Mouse (Mus musculus): ENCODE measurements at regions not wholly inside any gene's neighbourhood (a gene's known extent, or its start where the extent isn't known, plus 50 kb on each side); places are given as distances from the start of the nearest gene placed in this dataset.
A peak's percentile ranks its signal among the peaks of the same experiment; 100 is the strongest.

DNA sequence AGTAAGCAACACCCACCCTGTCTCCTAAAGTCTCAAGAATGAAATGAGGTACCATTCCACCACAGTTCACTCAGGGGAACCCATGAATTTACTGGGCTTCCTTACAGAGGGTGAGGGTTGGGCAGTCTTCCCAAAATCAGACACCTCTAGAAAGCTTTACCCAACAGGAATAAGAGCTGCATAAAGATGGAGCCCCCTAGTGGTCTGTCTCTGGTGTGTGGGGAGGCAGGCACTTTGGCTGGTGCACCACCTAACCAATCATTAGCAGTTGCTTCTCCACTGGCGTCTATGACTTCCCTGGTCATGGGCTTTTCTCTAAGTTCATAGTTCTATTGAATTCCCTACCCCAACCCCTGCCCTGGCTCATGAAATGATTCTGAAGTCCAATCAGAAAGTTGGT lies 351.1 kb downstream of the Adam3 start:
- H3K4me3 ChIP-seq (ENCODE audit: low read depth, low read length) = no peak overlapping the region
- no peak for ATAC-seq
- no peak for DNase-seq (ENCODE audit: low spot score)
- H3K27ac ChIP-seq (ENCODE audit: low read length) = no peak overlapping the region
- H3K9me3 ChIP-seq (ENCODE audit: low read length) = no peaks in the 10 kb centered on the region
- no peaks in the 10 kb centered on the region for H3K36me3 ChIP-seq (ENCODE audit: insufficient read depth, low read length)
- no peak overlapping the region for H3K9ac ChIP-seq (replicated peaks; ENCODE audit: low read depth)
- no peak overlapping the region for H3K4me2 ChIP-seq (replicated peaks; ENCODE audit: low read depth, low read length)
- TF ChIP-seq CTCF (IDR thresholded peaks at IDR 0.05) (peak; percentile 51), EP300 (IDR thresholded peaks at IDR 0.05) (no peak)
- no peaks in the 10 kb centered on the region for H3K4me1 ChIP-seq (ENCODE audit: insufficient read depth, low read depth, low read length)
- 65% methylated on average over 1 of the region's 1 CpGs for WGBS
- H3K27me3 ChIP-seq (replicated peaks; ENCODE audit: insufficient read depth, low read length) = no peaks in the 10 kb centered on the region

DNA sequence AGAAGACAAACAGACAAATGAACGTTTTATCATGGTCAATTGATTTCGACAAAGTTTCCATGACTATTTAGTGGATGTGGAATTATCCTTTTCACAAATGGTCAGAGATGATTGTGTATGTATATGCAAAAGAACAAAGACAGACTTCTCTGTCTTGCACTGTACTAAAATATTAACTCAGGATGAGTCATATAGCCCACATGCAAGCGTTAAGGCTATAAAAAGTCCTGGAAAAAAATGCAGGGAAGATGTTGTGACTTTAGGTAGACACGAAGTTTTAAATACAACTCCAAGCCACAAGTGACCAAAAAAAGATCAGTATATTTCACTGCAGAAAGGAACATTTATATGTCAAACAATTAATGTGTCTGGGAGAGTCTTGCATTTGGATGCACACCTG lies 353.6 kb downstream of the Adam3 start:
- no peak overlapping the region for H3K27ac ChIP-seq (ENCODE audit: low read length)
- 77% methylated on average over 4 of the region's 4 CpGs for WGBS

DNA sequence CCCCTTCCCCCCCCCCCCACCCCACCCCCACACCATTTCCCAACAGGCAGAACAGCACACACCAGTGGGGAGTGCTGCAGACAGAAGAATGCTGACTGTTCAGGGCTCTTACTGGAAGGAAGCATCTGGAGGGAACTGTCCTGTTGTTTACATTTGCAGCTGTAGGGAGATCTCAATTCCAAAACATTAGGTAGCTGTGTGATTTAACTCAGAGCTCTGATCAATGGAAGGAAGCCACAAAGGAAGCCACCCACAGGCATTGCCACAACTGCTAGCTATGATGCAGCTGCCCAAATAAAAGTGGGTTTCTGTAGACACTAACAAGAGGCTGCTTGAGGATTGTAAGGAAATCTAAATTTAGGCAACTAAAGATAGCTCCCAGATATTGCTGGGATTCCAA lies 359.7 kb downstream of the Adam3 start:
- ATAC-seq = peak; percentile 72
- TF ChIP-seq CTCF (IDR thresholded peaks at IDR 0.05) = no peak
- peak; percentile 62; the same call in 1 of the 2 replicates for TF ChIP-seq EP300 (IDR thresholded peaks at IDR 0.05)
- H3K9ac ChIP-seq (replicated peaks; ENCODE audit: low read depth) = no peak overlapping the region
- no peak overlapping the region for H3K27ac ChIP-seq (ENCODE audit: low read length)
- H3K4me3 ChIP-seq (ENCODE audit: low read depth, low read length) = no peak overlapping the region
- no peak overlapping the region for H3K4me2 ChIP-seq (replicated peaks; ENCODE audit: low read depth, low read length)
- H3K27me3 ChIP-seq (replicated peaks; ENCODE audit: insufficient read depth, low read length) = no peaks in the 10 kb centered on the region
- no peaks in the 10 kb centered on the region for H3K36me3 ChIP-seq (ENCODE audit: insufficient read depth, low read length)
- no peaks in the 10 kb centered on the region for H3K9me3 ChIP-seq (ENCODE audit: low read length)
- DNase-seq (ENCODE audit: low spot score) = peak; percentile 61
- H3K4me1 ChIP-seq (ENCODE audit: insufficient read depth, low read depth, low read length) = no peaks in the 10 kb centered on the region

More for the DNA sequence above, 353.6 kb downstream of the Adam3 start:
- no peaks in the 10 kb centered on the region for H3K9me3 ChIP-seq (ENCODE audit: low read length)
- H3K9ac ChIP-seq (replicated peaks; ENCODE audit: low read depth) = no peak overlapping the region
- no peak for TF ChIP-seq EP300 (IDR thresholded peaks at IDR 0.05)
- TF ChIP-seq CTCF (IDR thresholded peaks at IDR 0.05) = no peak
- no peak overlapping the region for H3K4me3 ChIP-seq (ENCODE audit: low read depth, low read length)
- no peak overlapping the region for H3K4me2 ChIP-seq (replicated peaks; ENCODE audit: low read depth, low read length)
- ATAC-seq (no peak), DNase-seq (ENCODE audit: low spot score) (no peak)
- H3K4me1 ChIP-seq (ENCODE audit: insufficient read depth, low read depth, low read length) = no peaks in the 10 kb centered on the region
- no peaks in the 10 kb centered on the region for H3K27me3 ChIP-seq (replicated peaks; ENCODE audit: insufficient read depth, low read length)
- no peaks in the 10 kb centered on the region for H3K36me3 ChIP-seq (ENCODE audit: insufficient read depth, low read length)

DNA sequence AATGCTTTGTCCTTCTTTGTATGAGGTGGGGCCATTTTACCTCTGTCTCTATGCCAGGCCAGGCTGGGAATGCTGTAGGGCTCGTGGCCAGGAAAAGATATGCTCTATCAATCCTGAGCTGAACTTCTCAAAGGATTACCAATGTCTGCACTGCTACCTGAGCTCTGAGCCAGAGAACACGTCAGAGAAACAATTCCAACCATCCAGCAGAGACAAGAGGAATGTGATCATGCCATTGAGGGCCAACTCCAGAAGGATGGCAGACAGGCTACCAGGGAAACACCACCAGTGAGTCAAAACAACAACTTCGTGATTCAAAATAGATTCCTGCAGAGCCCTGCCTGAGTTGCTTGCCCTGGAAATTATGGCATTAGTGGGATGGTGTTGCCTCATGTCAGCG lies 361.0 kb downstream of the Adam3 start:
- Histone ChIP-seq H3K36me3 (ENCODE audit: insufficient read depth, low read length) (no peaks in the 10 kb centered on the region), H3K9ac (replicated peaks; ENCODE audit: low read depth) (no peak overlapping the region), H3K4me3 (ENCODE audit: low read depth, low read length) (no peak overlapping the region), H3K27me3 (replicated peaks; ENCODE audit: insufficient read depth, low read length) (no peaks in the 10 kb centered on the region), H3K4me2 (replicated peaks; ENCODE audit: low read depth, low read length) (no peak overlapping the region), H3K27ac (ENCODE audit: low read length) (no peak overlapping the region), H3K4me1 (ENCODE audit: insufficient read depth, low read depth, low read length) (no peaks in the 10 kb centered on the region), H3K9me3 (ENCODE audit: low read length) (no peaks in the 10 kb centered on the region)
- no peak for ATAC-seq
- TF ChIP-seq EP300 (IDR thresholded peaks at IDR 0.05) (no peak), CTCF (IDR thresholded peaks at IDR 0.05) (no peak)
- WGBS = 68% methylated on average over 4 of the region's 4 CpGs
- no peak for DNase-seq (ENCODE audit: low spot score)

DNA sequence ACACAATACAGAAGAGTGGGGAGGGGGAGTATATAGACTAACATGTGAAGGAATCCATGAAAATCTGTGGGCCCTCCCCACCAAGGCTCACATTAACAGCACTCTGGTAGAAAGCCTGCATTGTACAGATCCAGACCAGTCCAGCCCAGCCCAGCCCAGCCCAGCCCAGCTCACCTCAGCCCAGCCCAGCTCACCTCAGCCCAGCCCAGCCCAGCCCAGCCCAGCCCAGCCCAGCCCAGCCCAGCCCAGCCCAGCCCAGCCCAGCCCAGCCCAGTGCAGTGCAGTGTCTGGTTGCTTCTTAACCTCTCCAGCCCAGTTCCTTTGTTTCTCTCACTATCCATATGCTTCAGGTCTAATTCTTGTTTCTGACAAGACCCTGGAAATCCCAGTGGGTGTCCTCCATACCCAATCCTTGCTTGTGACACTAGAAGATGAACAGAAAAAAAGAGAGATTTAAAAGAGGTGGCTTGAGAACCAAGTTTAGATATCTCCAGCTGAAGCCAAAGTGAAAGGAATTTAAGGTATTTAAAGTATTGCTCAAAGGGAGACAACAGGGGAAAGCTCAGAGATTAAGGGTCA lies 366.5 kb downstream of the Adam3 start:
- H3K4me1 ChIP-seq (ENCODE audit: insufficient read depth, low read depth, low read length) = no peaks in the 10 kb centered on the region
- no peak overlapping the region for H3K4me2 ChIP-seq (replicated peaks; ENCODE audit: low read depth, low read length)
- ATAC-seq (no peak), DNase-seq (ENCODE audit: low spot score) (no peak)
- no peak overlapping the region for H3K4me3 ChIP-seq (ENCODE audit: low read depth, low read length)
- no peak overlapping the region for H3K27ac ChIP-seq (ENCODE audit: low read length)
- H3K9me3 ChIP-seq (ENCODE audit: low read length) = no peaks in the 10 kb centered on the region
- H3K27me3 ChIP-seq (replicated peaks; ENCODE audit: insufficient read depth, low read length) = no peaks in the 10 kb centered on the region
- no peak overlapping the region for H3K9ac ChIP-seq (replicated peaks; ENCODE audit: low read depth)
- TF ChIP-seq EP300 (IDR thresholded peaks at IDR 0.05) (no peak), CTCF (IDR thresholded peaks at IDR 0.05) (no peak)
- H3K36me3 ChIP-seq (ENCODE audit: insufficient read depth, low read length) = no peaks in the 10 kb centered on the region

DNA sequence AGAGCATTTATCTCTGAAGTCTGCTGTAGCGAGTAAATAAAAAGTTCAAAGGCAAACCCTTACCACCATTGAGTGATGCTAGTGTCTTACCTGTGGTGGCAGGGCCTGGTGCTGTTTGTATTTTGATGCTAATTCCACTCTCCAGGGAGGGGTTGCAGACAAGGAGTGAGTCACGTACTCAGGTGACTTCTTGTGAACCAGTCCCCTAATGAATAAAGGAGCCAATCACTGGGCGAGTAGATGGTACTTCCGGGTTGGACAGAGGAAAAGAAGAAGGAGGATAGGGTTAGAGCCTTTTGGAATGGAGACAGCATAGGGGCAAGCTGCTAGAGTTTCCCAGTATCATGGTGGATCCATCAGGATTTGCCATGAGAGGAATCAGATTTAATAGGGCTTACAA lies 370.5 kb downstream of the Adam3 start:
- 93% methylated on average over 4 of the region's 4 CpGs for WGBS
- H3K4me1 ChIP-seq (ENCODE audit: insufficient read depth, low read depth, low read length) = no peaks in the 10 kb centered on the region; the same call in 1 of the 2 replicates
- no peak overlapping the region for H3K9ac ChIP-seq (replicated peaks; ENCODE audit: low read depth)
- ATAC-seq = no peak
- TF ChIP-seq CTCF (IDR thresholded peaks at IDR 0.05) (no peak), EP300 (IDR thresholded peaks at IDR 0.05) (no peak)
- no peaks in the 10 kb centered on the region for H3K9me3 ChIP-seq (ENCODE audit: low read length)
- no peak overlapping the region for H3K4me3 ChIP-seq (ENCODE audit: low read depth, low read length)
- H3K27me3 ChIP-seq (replicated peaks; ENCODE audit: insufficient read depth, low read length) = no peaks in the 10 kb centered on the region
- no peaks in the 10 kb centered on the region for H3K36me3 ChIP-seq (ENCODE audit: insufficient read depth, low read length)
- DNase-seq (ENCODE audit: low spot score) = no peak
- H3K27ac ChIP-seq (ENCODE audit: low read length) = no peak overlapping the region
- no peak overlapping the region for H3K4me2 ChIP-seq (replicated peaks; ENCODE audit: low read depth, low read length)

DNA sequence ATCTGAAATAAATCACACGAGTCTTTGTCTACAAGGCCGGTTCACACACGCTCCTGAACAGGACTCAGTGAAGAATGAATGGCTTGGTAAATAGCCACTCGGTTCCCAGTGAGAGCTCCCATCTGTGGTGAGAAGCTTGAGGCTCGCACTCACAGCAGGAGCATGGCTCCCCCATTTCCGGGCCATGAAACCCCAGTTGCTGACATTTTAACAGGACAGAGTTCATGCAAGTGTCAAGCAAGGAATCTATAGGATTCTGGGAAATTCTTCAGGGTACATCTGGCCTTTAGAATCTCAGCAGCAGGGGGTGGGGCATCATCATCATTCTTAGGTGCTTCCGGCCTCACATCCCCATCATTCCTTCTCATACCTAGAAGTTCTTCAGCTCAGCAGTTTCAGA lies 371.8 kb downstream of the Adam3 start:
- no peak overlapping the region for H3K27ac ChIP-seq (ENCODE audit: low read length)
- H3K9ac ChIP-seq (replicated peaks; ENCODE audit: low read depth) = no peak overlapping the region
- H3K9me3 ChIP-seq (ENCODE audit: low read length) = no peaks in the 10 kb centered on the region
- no peak for ATAC-seq
- 72% methylated on average over 7 of the region's 7 CpGs for WGBS
- no peak for TF ChIP-seq EP300 (IDR thresholded peaks at IDR 0.05)
- no peak for TF ChIP-seq CTCF (IDR thresholded peaks at IDR 0.05)
- H3K4me1 ChIP-seq (ENCODE audit: insufficient read depth, low read depth, low read length) = no peaks in the 10 kb centered on the region; the same call in 1 of the 2 replicates
- H3K36me3 ChIP-seq (ENCODE audit: insufficient read depth, low read length) = no peaks in the 10 kb centered on the region
- H3K4me3 ChIP-seq (ENCODE audit: low read depth, low read length) = no peak overlapping the region
- H3K27me3 ChIP-seq (replicated peaks; ENCODE audit: insufficient read depth, low read length) = no peaks in the 10 kb centered on the region
- H3K4me2 ChIP-seq (replicated peaks; ENCODE audit: low read depth, low read length) = no peak overlapping the region
- DNase-seq (ENCODE audit: low spot score) = no peak
